Mouse (Mus musculus) liver (tissue): ENCODE results near the gene Cry2.
"Not testable (repeated sequence)": the region's sequence is repeated elsewhere in the genome, so short reads cannot be mapped to it uniquely, and the experiment has no call there.

Experiments used
- DNase-seq: peaks from one replicate; pipeline ENCODE4 v3.0.0-alpha.2; 2020; ENCODE audit warnings: mixed read lengths

Gene Cry2

DNA sequence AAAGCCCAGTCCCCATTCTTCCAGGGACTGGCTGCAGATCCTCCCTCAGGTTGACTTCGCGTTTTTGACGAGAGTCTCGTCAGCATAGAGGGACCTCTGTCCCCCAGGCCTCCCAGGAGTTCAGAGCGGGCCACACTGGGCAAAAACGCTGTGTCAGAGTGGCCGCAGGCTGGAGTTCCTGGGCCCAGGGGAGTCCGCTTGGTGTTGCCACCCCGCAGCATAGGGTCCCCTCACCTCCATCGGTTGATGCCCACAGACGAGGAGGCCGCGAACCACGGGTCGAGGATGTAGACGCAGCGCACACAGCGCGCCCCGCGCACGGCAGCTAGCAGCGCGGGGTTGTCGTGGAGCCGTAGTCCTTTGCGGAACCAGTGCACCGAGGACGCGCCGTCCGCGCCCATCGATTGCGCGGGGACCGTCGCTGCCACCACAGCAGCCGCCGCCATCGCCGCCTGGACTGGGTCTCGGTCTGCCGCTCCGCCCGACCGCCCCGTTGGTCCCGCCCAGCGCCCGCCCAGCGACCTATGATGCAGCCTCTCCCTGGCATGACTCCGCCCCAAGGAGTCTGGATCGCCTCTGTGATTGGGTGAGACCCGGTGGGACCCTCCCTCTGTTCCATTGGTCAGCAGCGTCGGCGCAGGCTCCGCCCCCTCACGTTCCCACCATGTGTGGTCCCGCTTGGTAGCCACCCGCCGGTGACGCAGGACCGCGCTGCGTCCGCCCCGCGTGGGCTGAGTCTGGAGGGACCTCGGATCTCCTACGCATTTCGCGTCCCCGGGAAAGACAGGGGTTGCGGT, at the start of gene Cry2:
Gene Cry2 (minus strand): TSS at position 466 of the 797 bp plus-strand sequence.
- DNase-seq, result peak; percentile 100

DNA sequence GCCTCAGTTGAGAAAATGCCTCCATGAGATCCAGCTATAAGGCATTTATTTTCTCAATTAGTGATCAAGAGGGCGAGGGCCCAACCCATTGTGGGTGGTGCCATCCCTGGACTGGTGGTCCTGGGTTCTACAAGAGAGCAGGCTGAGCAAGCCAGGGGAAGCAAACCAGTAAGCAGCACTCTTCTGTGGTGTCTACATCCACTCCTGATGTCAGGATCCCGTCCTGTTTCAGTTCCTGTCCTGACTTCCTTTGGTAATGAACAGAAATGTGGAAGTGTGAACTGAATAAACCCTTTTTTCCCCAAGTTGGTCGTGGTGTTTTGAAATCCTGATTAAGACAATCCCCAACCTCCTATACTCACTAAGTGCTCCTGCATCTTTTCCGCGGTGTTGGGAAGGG, 49.7 kb upstream of the Cry2 start:
- DNase-seq, result no peak

DNA sequence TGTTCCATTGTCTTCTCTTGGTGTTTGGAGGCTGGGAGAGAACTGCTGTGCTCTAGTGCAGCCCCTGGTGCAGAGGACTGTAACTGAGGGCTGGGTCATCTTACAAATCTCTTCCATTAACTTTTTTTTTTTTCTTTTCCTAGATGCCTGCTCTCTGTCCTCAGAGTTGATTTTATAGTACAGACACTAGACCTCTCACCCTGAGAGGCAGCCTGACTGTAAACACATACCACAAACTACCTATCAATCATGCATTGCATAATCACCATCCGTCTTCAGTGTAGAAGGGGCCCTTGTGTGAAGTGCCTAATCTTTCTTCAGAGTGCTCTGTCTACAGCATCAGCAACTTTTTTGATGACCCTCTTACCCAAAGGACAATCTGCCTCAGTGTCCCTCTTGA, 48.7 kb upstream of the Cry2 start:
- DNase-seq, result no peak

DNA sequence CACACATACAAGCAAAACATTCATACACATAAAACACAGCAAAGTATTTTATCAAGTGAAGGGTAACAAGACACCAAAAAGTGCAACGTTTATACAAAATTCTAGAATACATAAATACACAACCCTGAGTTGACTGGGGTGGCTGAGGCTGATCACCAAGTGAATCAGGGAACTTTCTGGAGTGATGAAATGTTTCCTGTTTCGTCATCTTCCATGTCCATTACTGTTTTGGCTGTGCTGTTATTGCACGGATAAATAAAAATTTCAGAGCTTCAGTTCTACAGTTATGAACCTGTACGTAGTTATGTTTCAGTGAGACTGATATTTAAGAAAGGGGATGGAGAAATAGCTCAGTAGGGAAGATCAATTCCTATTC, 44.5 kb upstream of the Cry2 start:
- no peak for DNase-seq

DNA sequence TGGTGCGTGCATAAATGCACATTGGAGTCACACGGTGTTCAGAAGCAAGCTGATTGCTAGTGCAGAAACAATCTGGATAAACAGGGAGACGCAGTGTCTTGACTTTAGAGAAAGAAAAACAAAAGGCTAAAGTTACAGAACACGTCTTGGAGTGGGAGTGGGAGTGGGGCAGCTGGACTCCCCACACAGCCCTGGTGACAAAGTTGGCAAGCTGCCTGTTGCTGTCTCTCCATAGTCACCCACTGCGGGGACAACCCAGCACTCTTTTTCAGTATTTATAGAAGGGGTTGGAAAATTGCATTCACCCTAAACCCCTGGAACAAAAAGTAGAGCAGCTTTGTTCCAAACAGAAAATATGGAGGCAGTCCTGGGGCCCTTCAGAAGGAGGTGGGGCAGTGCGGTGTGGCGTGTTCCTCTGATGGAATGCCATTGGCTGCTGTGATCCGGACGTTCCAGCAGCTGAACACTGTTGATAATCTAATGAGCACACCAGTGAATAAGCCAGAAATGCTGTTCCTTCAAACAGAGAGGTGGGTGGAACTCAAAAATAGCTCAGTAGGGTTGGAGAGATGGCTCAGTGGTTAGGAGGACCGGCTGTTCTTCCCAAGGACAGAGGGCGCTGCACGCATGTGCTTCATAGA, 43.9 kb upstream of the Cry2 start:
- DNase-seq, result no peak

DNA sequence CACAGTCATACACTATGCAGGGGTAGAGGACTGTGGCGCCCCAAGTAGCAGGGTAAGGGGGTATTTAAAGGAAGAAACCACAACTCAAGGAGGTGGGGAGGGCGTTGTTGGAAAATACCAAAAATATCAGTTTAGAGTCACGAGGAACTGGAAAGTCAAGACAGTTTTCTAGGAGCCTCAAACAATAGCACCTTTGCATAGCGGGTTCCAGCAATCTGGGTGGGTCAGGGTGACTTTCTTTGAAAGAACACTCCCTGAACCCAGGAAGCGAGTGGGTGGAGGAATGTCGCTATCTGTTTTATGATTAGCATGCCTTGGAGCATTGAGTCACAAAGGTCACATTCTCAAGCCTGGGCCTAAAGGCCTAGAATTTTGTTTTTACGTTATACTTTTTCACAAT, 42.7 kb upstream of the Cry2 start:
- DNase-seq, result not testable (repeated sequence)

DNA sequence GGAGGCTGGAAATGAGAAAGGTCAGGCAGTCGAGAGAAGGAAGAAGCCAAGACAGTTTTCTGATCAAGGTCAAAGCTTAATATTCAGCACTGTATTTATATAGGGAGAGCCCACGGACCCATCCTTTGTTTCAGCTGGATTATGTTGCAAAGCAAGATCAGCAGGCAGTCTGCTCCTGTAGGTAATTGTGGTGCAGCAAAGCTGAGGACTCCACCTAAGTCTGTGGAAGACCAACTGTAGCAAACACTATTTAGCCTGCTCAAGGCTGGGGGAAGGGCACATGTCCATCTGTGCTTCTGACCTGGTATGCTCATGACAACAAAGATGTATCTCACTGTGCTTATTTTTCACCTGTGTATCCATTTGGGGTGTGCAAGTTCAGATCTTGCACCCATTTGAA, 41.9 kb upstream of the Cry2 start:
- DNase-seq, result no peak

DNA sequence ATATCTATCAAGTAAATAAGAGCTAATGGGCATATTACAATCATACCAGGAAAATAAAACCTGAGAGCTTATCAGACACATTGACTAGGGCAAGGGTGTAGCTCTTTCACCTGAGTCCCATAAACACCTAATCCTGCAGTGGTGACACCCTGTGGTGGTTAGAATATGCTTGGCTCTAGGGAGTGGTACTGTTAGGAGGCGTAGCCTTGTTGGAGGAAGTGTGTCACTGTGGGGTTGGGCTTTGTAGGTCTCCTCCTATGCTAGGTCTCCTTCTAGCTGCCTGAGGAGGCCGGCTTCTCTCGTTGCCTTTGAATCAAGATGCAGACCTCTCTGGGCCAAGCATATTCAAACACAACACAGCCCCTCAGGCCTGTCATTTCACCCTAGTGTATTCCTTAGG, 41.1 kb upstream of the Cry2 start:
- no peak for DNase-seq

DNA sequence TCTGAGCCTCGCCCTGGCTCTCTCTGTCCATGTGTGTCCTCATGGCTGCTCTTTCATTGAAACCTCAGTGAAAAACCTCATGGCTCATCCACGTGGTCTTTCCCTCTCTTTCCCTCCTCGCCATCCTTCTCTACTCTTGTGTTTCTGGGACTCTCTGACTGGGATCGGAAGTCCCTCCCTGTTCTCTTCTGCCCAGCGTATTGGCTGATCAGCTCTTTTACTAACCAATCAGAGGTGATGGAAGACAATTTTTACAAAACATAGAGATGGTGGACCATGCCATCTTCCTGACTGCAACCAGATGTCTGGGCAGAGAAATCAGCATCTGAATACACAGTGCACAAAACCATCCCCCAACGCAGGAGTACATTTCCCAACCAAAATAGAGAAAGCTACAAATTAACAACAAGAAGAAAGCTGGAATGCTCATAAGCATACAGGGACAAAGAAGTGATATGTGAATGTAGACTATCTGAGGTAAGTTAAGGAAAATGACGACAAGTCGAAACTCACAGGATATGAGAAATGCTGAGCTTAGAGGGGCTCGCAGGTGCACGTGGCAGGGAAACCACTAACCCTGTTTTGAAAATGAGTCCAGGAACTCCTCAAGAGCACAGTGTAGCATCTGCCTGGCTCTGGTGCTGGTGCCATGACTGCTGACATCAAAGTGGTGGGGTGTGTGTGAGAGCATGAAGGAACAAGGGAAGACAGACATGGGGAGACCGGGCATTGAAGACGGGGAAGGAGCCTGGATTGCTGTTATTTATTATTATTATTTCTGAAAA, 38.2 kb upstream of the Cry2 start:
- DNase-seq, result no peak

DNA sequence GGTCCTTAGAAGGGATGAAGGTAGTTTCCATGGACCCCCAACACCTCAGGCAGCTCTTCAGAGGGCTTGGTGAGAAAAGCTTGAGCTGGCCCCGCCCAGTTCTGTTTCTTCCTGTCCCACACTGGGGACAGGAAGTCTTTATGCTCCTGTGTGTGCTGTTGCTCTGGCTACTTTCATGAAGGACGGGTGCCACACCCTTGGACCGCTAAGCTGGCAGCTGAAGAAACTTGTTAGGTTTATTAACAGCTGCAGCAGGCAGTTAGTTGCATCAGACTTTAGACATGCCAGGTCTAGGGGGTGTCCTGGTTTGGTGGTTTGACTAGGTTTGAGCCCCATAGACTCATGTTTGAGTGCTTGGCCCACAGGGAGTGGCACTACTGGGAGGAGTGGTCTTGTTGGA, 30.8 kb upstream of the Cry2 start:
- no peak for DNase-seq

DNA sequence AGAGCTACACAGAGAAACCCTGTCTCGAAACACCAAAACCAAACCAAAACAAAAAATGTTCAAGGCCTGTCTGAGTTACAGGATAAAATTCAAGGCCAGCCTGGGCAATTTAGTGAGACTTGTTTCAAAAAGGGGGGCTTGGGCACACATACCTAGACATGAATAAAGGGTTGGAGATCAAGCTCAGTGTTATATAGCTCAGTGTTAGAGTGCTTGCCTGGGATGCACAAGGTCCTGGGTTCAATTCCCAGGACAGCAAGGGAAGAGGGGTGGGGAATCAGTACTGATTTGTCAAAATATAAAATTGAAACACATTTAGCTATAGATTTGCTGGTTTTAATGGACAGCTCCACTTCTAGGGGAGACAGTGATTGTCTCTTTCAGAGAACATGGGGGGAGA, 27.4 kb upstream of the Cry2 start:
- no peak for DNase-seq

DNA sequence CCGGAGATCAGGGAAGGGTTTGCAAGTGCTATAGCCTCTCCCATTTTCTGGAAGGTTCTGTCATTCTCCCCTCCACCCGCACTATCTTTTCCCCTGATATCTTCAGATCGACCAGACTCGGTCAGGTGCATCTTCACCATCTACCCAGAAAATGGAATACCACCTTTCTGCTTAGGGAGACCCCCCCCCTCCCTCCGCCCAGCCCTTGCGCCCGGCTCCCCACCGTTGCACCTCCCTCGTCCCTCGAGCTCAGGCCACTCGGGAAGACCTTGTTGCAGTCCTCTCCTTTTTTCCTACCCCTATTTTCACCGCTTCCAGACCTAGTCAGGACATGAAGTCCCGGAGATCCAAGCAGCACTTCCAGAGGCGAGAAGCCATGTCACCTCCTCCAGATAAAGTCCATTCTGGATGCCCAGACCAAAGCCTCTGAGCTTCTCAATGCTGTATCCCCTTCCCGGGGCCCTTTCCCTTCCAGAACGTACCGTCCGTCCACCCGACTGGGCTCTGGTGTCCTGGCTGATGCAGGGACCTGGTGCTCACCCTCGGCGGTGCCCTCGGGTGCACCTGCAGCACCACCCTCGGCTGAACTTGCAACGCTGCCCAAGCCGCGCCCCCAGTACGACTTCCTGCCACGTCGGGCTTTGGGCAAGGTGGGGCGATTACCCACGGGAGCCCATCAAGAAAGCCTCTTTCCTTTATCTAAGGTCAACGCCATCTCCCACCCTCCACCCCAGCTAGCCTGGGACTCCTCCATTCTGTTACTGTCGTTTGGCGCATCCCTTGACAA, 26.3 kb upstream of the Cry2 start, which contains the start of gene Slc35c1:
Gene Slc35c1 (minus strand): TSS at position 618 of the 787 bp plus-strand sequence.
- peak; percentile 37 for DNase-seq

DNA sequence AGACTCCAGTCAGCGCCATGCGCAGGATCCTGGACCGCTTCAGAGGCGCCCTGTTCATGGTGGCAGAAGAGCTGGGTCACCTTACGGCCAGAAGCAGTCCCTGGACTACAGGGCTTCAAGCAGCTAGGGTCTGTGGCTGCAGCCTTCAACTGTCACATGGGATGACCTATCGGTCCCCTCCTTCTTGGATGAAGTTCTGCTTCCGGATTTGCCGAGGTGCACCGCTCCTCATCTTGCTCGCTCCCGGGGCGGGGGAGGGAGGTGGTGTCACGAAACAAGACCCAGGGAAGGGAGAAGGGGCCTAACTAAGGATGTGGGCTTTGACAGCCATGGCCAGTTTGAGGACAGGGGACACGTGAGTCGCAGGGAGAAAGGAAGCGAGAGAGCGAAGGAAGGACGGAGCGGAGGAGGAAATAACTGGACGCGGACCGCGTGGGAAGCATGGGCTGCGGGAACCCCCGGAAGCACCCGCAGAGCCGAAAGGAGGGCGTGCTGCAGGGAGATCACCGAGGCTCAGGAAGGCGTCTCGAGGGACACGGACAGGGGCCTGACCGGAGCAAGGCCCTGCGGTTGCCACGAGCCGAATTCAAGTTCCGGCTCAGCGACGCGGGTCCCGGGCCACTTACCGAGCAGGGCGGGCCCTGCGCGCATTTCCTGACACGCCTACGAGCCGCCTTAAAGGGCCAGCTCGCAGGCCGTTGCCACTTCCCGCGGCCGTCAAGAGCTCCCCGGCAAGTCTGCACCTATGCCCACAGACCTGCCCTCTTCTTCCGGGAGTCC, 25.5 kb upstream of the Cry2 start:
- DNase-seq, result peak; percentile 84

DNA sequence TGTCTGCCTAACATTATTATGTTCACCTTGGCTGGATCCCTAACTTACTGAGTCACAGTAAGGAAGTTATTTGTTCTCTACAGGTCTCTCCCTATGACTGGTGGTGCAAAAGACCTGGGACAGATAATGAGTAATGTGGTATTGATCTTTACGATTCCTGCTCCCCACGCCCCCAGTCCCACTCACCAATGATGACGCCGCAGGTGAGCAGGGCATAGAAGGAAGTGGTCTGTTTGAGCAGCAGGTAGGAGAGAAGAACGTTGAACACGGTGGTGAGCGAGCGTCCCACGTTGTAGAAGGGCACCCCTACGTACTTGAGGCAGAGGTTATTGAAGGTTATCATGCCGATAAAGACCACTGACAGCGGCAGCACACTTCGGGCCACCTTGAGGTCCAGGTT, 24.6 kb upstream of the Cry2 start:
- no peak for DNase-seq

DNA sequence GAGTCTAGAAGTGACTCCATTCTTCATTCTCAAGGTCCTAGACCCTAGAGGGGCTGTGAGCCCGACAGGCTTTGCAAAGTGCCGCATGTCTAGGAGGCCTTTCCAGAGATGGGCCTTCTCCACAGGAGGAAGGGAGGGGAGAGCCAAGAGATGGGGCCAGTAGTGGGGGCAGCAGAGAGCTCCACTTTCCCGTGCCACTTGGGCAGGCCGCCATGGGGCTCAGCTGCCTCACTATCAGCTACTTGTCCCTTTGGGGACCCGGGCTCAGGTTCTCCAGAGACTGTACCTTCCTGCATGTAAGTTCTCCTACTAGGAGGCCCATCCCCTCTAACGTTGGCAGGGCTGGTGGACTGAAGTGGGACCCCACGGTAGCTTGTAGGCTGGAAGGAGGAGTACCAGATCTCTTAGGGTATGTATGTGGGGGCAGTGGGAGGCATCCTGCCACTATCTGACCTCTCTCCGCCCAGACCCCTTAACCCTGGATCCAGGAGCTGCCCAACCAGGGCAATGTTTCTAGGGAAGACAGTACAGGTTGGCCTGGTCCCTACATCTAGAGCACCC, 23.2 kb upstream of the Cry2 start:
- DNase-seq, result no peak

DNA sequence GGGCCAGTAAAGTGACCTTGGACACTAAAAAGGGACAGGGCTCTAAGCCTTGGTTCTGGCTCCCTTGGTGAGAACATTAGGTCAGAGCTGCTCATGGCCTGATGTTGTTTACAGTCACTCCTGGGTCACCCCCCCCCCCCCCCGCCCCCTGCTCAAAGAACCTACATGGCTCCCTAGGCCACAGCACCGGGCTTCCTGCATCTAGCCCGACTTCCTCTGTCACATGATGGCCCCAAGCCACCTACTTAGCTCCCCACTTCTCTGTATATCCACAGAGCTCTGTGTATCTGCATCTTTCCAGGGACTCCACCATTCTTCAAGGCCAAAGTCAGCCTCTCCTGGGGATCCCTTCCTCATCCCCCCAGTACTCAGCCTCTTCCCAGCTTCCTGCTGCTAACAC, 21.9 kb upstream of the Cry2 start:
- DNase-seq, result no peak

DNA sequence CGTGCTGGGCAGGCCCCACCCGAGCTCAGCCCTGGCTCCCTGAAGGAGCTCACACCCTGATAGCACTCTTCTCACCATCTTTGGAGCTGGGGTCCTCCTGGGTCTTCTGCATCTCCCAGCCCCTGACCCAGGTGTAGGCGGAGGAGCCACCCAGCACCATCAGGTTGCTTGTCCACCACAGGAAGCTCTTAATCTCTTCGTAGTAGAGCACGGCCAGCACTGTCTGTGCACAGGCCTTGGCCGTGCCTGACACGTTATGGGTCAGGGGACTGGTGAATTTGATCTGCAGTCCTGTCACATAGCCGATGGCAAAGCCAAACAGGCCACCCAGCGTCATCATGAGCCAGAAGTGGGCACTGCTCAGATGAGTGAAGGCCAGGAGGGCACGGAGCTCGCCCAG, 20.3 kb upstream of the Cry2 start:
- DNase-seq, result no peak

DNA sequence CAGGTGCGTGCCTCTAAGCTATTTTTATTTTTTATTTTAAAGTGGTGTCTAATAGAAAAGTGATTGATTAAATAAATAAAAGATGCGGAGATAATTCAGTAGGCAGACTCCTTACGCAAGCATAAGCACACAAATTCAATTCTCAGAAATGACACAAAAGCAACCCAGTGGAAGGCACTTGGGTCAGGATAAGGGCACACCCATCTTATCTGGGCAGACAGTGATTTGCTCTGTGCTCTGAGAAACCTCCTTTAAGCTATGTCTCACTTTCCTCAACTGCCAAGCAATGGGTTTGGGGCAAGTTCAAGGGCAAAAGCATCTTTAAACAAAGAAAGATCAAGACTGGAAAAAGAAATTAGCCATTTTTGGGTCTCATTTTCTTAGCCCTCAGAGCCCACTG, 17.3 kb upstream of the Cry2 start:
- no peak for DNase-seq

DNA sequence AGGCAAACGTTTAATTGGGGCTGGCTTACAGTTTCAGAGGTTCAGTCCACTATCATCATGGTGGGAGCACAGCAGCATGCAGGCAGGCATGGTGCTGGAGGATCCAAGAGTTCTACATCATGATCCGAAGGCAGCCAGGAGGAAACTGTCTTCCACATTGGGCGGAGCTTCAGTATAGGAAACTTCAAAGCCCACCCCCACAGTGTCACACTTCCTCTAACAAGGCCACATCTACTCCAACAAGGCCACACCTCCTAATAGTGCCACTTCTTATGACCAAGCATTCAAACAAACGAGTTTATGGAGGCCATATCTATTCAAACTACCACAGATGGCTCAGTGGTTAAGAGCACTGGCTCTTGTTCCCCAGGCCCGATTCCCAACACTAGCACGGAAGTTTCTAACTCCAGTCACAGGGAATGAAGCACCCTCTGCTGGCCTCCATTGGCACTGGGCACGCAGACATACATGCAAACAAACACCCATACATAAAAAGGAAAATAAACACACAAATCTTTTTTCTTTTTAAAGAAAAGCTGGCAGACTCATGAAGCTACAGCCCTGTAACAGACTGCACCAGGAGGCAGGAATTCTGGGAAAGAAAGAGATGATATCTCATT, 13.4 kb upstream of the Cry2 start:
- no peak for DNase-seq

DNA sequence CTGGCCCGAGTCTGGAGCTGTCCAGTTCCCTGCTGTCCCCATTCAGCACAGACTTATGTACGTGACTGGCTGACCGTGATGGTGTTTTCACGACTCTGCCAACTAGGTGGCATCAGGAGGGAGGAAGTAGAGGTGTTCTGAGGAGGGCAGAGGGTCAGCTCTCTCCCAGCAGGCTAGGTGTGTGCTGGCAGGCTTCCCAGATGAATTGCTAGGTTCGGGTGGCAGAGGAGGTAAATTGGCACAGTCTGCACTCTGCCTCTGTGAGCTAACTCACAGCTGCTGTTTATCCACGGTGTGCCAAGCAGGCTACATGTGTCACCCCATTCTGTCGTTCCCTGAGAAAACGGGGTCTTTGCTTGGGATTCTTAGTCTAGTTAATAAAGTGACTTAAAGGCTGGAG, 12.8 kb upstream of the Cry2 start:
- no peak for DNase-seq

DNA sequence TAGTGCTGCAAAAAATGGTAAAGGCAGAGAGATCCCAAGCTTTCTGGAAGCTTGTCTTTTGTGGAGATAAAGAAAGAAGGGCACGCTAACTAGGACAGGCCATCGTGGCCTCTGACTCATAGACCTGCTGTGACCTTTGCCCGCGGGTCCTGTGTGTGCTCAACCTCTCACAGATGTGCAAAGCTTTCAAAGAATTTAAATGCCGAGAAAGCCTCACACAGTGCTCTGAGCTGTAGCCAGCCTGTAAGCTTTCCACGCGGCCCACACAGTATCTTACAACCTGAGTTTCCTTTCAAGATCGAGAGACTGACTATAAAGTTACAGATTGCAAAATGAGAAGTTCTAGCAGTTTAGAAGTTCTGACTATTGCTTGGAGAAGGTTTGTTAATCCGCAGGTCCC, 12.0 kb upstream of the Cry2 start:
- DNase-seq, result peak; percentile 26
